Mouse (Mus musculus) left cerebral cortex, adult 11 months (tissue): ENCODE data around the gene Slamf6.

Experiments
- DNase-seq: peaks from one replicate; pipeline ENCODE4 v3.0.0; 2022; ENCODE audit warnings: low spot score

Gene Slamf6

GRCm38 (mm10) chr1:171996701-171997100 is 79.4 kb downstream of the Slamf6 start:
- DNase-seq, result no peak

- no peak for DNase-seq
Observed at GRCm38 (mm10) chr1:171998820-171999597, 81.7 kb downstream of the Slamf6 start.

- peak; percentile 38 for DNase-seq
Observed at GRCm38 (mm10) chr1:172000641-172001040, 83.3 kb downstream of the Slamf6 start.

- DNase-seq, result no peak
Observed at GRCm38 (mm10) chr1:172001665-172002064, 84.3 kb downstream of the Slamf6 start.
